In the genomic region with DNA sequence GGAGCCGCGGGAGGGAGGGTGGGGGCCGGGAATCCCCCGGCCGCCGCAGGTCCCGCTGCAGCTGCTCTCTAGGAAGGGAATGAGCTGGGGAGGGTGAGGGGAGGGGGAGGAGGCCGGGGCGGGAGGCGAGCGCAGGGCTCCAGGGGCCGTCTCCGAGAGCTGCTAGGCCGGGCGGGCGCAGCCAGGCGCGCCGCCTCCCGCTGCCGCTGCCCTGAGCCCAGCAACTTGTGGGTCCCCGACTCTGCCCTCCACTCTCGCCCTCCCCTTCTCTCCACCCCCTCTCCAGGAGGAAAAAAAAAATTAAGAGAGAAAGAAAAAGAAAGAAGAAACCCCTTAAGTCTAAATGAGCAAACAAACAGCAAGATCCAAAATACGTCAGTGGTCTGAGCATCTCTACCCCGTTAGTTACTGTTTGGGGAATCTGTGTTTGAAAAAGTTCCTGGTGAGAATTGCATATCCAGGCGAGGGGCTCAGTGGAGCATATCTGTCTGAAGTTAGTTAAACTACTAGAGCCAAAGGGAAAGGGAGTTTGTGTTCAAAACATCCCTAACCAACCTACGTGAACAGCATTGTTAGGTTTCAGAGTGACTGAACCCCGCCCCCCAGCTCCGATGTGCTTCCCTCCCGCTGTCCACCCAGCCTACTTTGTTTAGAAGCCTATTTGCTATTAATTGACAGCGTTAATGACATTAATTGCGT, we compare ENCODE assay signal across 8 mouse cellular contexts. TPM values are rescaled to one million over a fixed set of nuclear protein-coding genes. Genes with fewer than 3 reads are reported as not detected.
A peak's percentile ranks its signal among the peaks of the same experiment; 100 is the strongest.
DNase-seq lines count a peak whose midpoint lies in the region; ATAC-seq and TF ChIP-seq lines count a peak whose summit lies in the region.

No protein-coding gene starts in this region.

- under 1% methylated on average over 18 of the region's 32 CpGs for WGBS in kidney, postnatal 0 days

- peaks cover 1% of the 10 kb centered on the region; the same call in 1 of the 2 replicates for H3K4me1 ChIP-seq in kidney, postnatal 0 days (replicated peaks; ENCODE audit: insufficient read depth, low read length)

- H3K27ac ChIP-seq in kidney, postnatal 0 days, result no peak overlapping the region

- peak; percentile 46; the same call in 1 of the 2 replicates for ATAC-seq in kidney, postnatal 0 days (replicated peaks; ENCODE audit: low FRiP score, low read depth)

- peak overlapping the region; percentile 80 for H3K4me3 ChIP-seq in kidney, postnatal 0 days (replicated peaks; ENCODE audit: low read depth, low read length)

- TF ChIP-seq CTCF in kidney, postnatal 0 days (IDR thresholded peaks at IDR 0.05; ENCODE audit: low read depth), result no peak

- peak overlapping the region; percentile 96 for H3K4me2 ChIP-seq in kidney, postnatal 0 days (ENCODE audit: low read length)

- peak overlapping the region; percentile 85 for H3K9ac ChIP-seq in kidney, postnatal 0 days (ENCODE audit: low read depth, low read length)

- H3K9me3 ChIP-seq in kidney, postnatal 0 days (replicated peaks; ENCODE audit: low read length), result no peaks in the 10 kb centered on the region

- peak; percentile 21 for DNase-seq in layer of hippocampus, adult 11-12 months (ENCODE audit: low spot score)
- DNase-seq in layer of hippocampus, adult 9-10 months (ENCODE audit: low spot score), result no peak
- peak; percentile 14 to 32 for DNase-seq in cerebellum, adult 18-20 months
- DNase-seq in forelimb bud, embryonic 11.5 days (ENCODE audit: low read depth, low spot score), result peak; percentile 65
- DNase-seq in kidney, postnatal 0 days (ENCODE audit: low spot score), result peak; percentile 51
- peak; percentile 78 for DNase-seq in mesoderm, embryonic 11.5 days (ENCODE audit: low read depth, low spot score)
- DNase-seq in testis, postnatal 10 days (ENCODE audit: low spot score), result peak; percentile 49
- no peak for DNase-seq in lung, adult 18-20 months

- no peaks in the 10 kb centered on the region for H3K36me3 ChIP-seq in kidney, postnatal 0 days (ENCODE audit: insufficient read depth, low read length)

- H3K27me3 ChIP-seq in kidney, postnatal 0 days (ENCODE audit: insufficient read depth, low read length), result peaks cover 17% of the 10 kb centered on the region

RNA-seq across cellular contexts. Expression of gene Npas3, which starts 5.1 kb away (rescaled TPM):
- polyA plus RNA-seq in kidney, postnatal 0 days (2015; fragmentation: Nextera tagmentation; extraction: Ambion mirVana), result 1.2 and 2.1 TPM in 2 replicates

Comparison
In these comparisons a context has a peak if more than half of its experiments do, and no peak if none do; other contexts are left out.
1. DNase-seq: peak in layer of hippocampus, adult 11-12 months (single experiment), cerebellum, adult 18-20 months (2 of 2), forelimb bud, embryonic 11.5 days (single experiment), kidney, postnatal 0 days (single experiment), mesoderm, embryonic 11.5 days (single experiment) and testis, postnatal 10 days (single experiment); none in layer of hippocampus, adult 9-10 months (single experiment) and lung, adult 18-20 months (0 of 2).